Mouse (Mus musculus): Measurements from ENCODE around the gene Olfr1369-ps1.

- TF ChIP-seq CTCF (IDR thresholded peaks at IDR 0.05), result no peak
- no peak for TF ChIP-seq POLR2A (IDR thresholded peaks at IDR 0.05; ENCODE audit: insufficient read depth, low read depth, low read length)
Measured at GRCm38 (mm10) chr13:21074847-21075246, 36.4 kb upstream of the Olfr1369-ps1 start, which contains the start of gene Olfr1370.
